Mouse (Mus musculus) heart, postnatal 0 days (tissue): ENCODE results near the gene Bex1.

ENCODE experiments used
- CTCF ChIP-seq: IDR thresholded peaks from 2 replicates; pipeline ENCODE4 v1.5.1; 2016; ENCODE audit warnings: antibody characterized with exemption, control low read depth, low read depth
- EP300 ChIP-seq: IDR thresholded peaks from 2 replicates; pipeline ENCODE4 v1.6.1; 2016; ENCODE audit warnings: antibody characterized with exemption, low read depth

GRCm38 (mm10) chrX:136223714-136224113 lies 8.4 kb upstream of the Bex1 start:
- no peak for TF ChIP-seq CTCF
- TF ChIP-seq EP300 = no peak
